Mouse (Mus musculus): ENCODE measurements around the gene Tspan1. TPM values are rescaled to one million over a fixed set of nuclear protein-coding genes. Genes with fewer than 3 reads are reported as not detected.

Tspan1 gene
- not detected for total RNA-seq (2021)
- long read RNA-seq, experiment 1, result 0 reads
- long read RNA-seq, experiment 2, partial matches to known transcripts, result 0 of 1 reads
- long read RNA-seq, experiment 2, other reads (novel, unspliced or antisense), result 0 of 1 reads

GRCm38 (mm10) chr4:116167404-116167803 is at the start of gene Tspan1:
Tspan1 (minus strand) TSS chr4:116167601.
- no peak for DNase-seq

GRCm38 (mm10) chr4:116217046-116217445 is 49.6 kb upstream of the Tspan1 start:
- peak; percentile 34 for DNase-seq

- DNase-seq, result no peak
These were observed 48.6 kb upstream of the Tspan1 start for GRCm38 (mm10) chr4:116215895-116216605.

- no peak for DNase-seq
These were observed 41.5 kb upstream of the Tspan1 start for GRCm38 (mm10) chr4:116208891-116209290.

- DNase-seq, result no peak
These were observed 39.1 kb upstream of the Tspan1 start for GRCm38 (mm10) chr4:116206531-116206930.

GRCm38 (mm10) chr4:116204422-116204821 is 37.0 kb upstream of the Tspan1 start:
- no peak for DNase-seq

GRCm38 (mm10) chr4:116198422-116198821 is 31.0 kb upstream of the Tspan1 start:
- no peak for DNase-seq

GRCm38 (mm10) chr4:116193583-116194383 is 26.4 kb upstream of the Tspan1 start:
- DNase-seq, result no peak

GRCm38 (mm10) chr4:116192286-116192835 is 25.0 kb upstream of the Tspan1 start:
- no peak for DNase-seq

- no peak for DNase-seq
These were observed 17.7 kb upstream of the Tspan1 start for GRCm38 (mm10) chr4:116185083-116185482.

- peak; percentile 37 for DNase-seq
These were observed 15.3 kb upstream of the Tspan1 start for GRCm38 (mm10) chr4:116182745-116183144.

GRCm38 (mm10) chr4:116182079-116182478 is 14.7 kb upstream of the Tspan1 start:
- no peak for DNase-seq

GRCm38 (mm10) chr4:116177140-116177539 is 9.7 kb upstream of the Tspan1 start:
- DNase-seq, result peak; percentile 67

GRCm38 (mm10) chr4:116176543-116176988 is 9.2 kb upstream of the Tspan1 start:
- DNase-seq, result peak; percentile 58

- no peak for DNase-seq
These were observed 8.5 kb upstream of the Tspan1 start for GRCm38 (mm10) chr4:116175711-116176542.

GRCm38 (mm10) chr4:116175136-116175535 is 7.7 kb upstream of the Tspan1 start:
- no peak for DNase-seq

GRCm38 (mm10) chr4:116174466-116175116 is 7.2 kb upstream of the Tspan1 start:
- peak; percentile 35 for DNase-seq

GRCm38 (mm10) chr4:116173752-116174151 is 6.4 kb upstream of the Tspan1 start:
- DNase-seq, result no peak

- no peak for DNase-seq
These were observed 5.7 kb upstream of the Tspan1 start, which contains the start of the genes 1700042G07Rik and Gm49337 for GRCm38 (mm10) chr4:116173072-116173471. 1700042G07Rik (plus strand) TSS chr4:116173372. Gm49337 (plus strand) TSS chr4:116173384.

- no peak for DNase-seq
These were observed 1.9 kb upstream of the Tspan1 start for GRCm38 (mm10) chr4:116169353-116169672.

- peak; percentile 83 for DNase-seq
These were observed 1.4 kb upstream of the Tspan1 start for GRCm38 (mm10) chr4:116168617-116169352.

Data from adrenal gland, postnatal 10 days (tissue).